Mouse (Mus musculus): ENCODE data around the gene Cox17.
A peak's percentile ranks its signal among the peaks of the same experiment; 100 is the strongest.

The Cox17 gene

DNA sequence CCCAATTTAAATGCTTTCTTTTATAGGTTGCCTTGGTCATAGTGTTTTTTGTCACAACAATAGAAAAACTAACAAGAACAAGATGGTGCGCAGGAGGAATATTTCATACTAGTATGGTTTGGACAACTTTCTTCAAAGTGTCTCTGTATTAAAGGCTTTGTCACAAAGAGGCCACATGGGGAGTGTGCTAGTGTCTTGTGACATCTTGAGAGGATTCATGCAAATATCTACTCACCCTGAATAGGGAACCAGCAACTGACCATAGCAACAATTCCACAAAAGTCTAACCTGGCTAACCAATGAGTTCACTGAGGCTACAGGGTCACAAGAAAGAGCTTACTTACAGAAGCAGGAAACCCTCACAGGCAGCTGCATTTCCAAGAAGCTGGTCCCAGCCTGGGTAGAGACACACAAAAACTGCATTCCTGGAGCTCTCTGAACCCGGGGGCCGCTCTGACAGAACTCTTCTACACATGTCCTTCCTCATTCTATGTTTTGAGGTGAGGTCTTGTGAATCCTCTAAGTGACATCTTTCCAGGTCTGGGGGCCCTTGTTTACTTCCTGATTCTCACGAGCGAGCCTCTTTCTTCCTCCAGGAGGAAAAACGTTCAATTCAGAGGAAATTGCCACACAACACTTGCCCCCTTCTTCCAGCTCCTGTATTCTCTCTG, 48.4 kb downstream of the Cox17 start:
- no peak for DNase-seq (ENCODE audit: low spot score in 2 of 2)

DNA sequence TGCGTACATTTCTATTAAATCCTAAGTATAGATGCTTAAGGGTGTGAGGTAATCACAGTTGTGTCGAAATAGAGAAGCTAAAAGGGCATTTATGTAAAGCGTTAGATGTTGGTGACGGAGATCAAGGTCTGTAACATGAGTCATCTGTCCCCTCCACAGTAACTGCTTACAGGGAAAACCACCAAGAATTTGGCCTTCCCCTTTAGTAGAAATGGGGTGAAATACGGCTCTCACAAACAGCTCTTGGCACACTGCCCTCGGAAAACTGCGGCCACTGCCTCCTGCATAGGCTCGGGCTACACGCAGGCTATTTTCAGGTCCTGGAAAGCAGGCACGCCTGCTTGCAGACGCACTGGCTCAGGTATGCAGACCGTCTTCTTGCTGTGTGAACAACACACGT, 49.4 kb downstream of the Cox17 start:
- no peak for DNase-seq (ENCODE audit: low spot score in 2 of 2)

DNA sequence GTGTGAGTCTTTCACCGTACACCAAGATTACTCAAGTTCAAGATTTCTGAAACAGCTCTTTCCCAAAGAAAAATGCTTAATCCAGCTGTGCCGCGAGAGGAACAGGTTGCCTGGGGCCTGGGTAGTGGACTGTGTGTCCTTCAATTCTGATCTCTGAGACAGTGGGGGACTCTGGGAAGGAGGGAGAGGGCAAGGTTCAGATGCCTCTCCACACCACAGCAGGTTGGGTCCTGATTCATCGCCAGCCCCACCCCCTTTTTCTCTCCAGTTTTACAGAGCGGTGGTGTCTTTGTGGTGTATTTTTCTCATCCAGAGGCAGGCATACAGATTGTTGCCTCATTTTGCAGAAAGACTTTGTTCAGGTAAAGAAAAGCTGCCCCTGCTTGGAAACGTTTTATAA, 51.5 kb downstream of the Cox17 start:
- DNase-seq (ENCODE audit: low spot score in 2 of 2) = no peak

DNA sequence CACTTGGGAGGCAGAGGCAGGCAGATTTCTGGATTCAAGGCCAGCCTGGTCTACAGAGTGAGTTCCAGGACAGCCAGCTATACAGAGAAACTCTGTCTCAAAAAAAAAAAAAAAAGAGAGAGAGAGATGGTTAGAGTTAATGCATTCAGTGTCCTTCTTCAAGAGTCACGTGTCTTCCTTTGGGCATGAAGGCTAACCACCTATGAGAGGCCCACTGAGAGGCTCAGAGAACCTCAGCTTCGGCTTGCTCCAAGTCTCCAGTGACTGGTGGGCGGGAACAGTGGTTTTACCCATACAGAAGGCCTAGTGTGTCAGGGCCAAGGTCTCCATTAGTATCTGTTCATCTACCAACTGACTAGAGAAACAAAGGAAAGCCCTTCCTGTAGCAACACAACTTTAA, 52.3 kb downstream of the Cox17 start:
- DNase-seq (ENCODE audit: low spot score in 2 of 2) = no peak

DNA sequence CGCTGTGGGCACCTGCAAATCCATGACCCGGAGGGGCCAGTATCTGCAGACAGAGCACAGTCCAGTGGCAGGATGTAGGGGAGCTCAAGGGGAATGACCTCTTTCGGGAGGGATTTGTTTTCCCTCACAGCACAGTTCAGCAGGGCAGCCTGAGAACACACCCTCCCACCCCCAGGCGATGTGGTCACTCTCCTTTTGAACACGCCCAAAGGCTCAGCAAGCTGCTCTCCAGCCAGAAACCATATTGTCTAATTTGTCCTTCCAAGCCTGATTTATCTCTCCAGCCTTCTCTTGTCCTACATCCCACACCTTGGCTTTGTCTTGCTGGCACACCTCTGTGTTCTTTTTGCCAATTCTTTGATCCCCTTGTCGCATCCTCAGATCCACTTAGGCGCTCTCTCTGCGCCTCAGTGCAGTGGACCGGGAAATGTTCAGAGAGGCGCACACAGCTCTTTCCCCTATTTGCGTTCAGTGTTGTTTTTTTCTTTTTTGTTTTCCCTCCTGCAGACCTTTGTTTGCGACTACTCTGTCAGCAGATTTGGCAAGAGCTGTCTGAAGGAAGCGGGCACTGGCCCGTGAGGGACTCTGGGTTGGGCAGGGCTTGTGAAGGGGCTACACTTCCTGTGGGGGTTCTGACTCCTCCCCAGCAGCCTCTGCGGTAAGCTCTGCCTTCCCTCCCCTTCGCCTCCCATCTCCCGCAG, 52.9 kb downstream of the Cox17 start:
- peak in 1 of 2 experiments; percentile 47 for DNase-seq (ENCODE audit: low spot score in 2 of 2)

DNA sequence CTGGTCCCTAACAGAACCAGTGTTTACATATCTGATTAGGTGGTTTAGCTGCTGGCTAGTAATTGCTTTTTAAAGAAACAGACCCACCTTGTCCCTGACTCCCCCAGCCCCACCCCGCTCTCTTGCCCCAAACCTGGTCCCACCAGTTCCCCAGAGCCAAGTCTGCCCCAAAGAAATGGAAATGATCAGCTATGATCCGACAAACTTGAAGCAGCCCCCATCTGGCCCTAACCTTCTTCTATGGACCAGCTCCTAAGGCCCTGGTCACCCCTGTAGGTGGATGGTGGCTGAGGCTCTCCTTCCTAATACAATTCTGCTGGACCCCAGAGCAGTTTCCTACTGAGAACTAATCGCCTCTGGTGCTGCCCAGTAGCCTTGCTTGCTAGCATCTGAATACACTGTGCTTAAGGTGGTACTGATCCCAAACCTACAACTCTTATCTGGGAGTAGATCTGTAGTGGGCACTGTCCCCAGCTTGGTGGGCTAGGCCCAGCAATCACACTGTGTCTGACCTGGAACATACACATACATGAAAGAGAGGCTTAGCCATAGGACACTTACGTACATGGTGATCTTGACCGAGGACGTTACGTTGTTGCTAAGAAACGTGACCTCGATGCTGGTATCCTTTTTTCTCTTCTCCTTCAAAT, 53.6 kb downstream of the Cox17 start:
- DNase-seq (ENCODE audit: low spot score in 2 of 2) = no peak

DNA sequence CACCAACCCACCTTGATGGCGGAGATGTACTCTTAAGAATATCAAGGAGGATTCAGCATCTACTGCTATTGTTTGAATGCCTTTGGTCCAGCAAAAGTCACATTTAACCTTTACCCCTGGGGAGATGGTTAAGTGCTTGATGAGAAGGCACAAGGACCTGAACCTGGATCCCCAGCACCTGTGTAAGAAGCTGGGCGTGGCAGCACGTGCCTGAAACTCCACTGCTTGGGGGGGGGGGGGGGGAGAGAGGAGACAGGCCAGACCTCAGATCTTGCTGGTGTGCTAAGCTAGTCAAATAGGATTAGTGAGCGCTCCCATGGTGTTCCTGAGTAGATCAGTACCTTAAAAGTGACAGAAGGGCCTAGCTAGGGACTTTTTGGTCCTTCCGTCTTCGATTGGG, 54.7 kb downstream of the Cox17 start:
- no peak for DNase-seq (ENCODE audit: low spot score in 2 of 2)

Measured in cerebellum, postnatal 4 days (tissue).